Mouse (Mus musculus) E14TG2a.4 (cell line): ENCODE measurements around the gene Vps18.

ENCODE experiments used
- CTCF ChIP-seq: conservative IDR thresholded peaks from 2 replicates; pipeline ENCODE4 v1.5.1; 2014; ENCODE audit warnings: low read length
- NANOG ChIP-seq: IDR thresholded peaks from 2 replicates; pipeline ENCODE4 v1.6.1; 2014; ENCODE audit warnings: borderline replicate concordance, low read length, mixed read lengths
- POU5F1 ChIP-seq: IDR thresholded peaks from 2 replicates; pipeline ENCODE4 v1.6.1; 2014; ENCODE audit warnings: low read length, borderline replicate concordance

GRCm38 (mm10) chr2:119277810-119278209 lies 10.7 kb upstream of the Vps18 start:
- no peak for TF ChIP-seq CTCF
- TF ChIP-seq NANOG, result no peak
- no peak for TF ChIP-seq POU5F1
